Mouse (Mus musculus) retina, adult 2 months (tissue): ENCODE results near the gene Lhb.
A peak's percentile ranks its signal among the peaks of the same experiment; 100 is the strongest.

Experiments used
- DNase-seq: peaks from one replicate; pipeline ENCODE4 v3.0.0-alpha.2; 2012; ENCODE audit warnings: low read depth, low spot score

The Lhb gene

DNA sequence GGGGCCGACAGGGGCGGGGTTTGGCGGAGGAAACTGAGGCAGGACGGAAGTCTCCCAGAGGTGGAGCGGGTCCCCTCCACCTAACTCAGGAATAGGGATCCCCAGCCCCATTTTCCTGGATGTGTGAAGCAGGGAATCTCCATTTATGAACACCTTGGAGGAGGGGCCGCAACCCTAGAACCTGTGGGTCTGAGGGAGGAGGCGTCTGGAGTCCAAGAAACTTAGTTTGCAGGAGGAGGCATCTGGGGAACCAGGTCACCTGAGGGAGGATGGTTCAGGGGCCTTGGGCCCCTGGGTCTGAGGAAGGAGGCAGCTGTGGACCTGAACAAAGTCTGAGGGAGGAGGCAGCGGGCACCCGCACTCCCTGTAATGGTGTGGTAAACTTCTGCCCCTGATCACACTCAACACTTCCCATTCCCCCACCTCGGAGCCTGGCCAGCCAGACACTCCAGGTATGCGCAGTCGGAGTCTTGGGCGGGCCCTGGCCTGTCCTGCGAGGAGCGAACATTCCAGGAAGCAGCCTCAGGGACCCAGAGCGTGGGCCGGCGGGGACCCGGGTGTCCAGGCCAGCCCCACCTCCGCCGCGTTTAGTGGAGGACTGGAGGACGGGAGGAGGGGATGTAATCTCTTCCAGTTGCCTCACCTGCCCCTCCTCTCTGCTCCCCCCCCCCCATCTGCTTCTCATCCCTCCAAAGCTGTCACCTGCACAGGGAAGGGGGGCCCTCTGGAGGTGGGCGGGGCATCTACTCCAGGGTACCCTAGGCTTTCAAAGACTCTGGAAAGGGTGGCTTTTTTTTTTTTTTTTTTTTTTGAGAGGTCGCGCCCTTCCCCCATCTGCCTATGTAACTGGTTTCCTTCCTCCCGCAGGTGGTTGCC lies 6.5 kb upstream of the Lhb start:
- DNase-seq: no peak

GRCm38 (mm10) chr7:45414740-45415224 lies 5.8 kb upstream of the Lhb start:
- DNase-seq: no peak

DNA sequence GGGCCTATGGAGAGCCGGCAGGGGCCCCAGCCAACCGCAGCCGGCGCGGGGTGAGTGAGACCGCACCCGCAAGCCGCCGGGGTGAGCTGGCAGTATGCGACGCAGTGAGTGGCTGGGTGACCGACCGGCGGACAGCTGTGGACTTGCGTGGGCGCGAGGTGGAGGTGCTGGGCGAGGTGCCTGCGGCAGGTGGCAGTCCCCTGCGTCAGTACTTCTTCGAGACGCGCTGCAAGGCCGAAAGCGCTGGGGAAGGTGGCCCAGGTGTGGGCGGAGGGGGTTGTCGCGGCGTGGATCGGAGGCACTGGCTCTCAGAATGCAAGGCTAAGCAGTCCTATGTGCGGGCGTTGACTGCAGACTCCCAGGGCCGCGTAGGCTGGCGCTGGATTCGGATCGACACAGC lies 5.0 kb upstream of the Lhb start:
- no peak for DNase-seq

DNA sequence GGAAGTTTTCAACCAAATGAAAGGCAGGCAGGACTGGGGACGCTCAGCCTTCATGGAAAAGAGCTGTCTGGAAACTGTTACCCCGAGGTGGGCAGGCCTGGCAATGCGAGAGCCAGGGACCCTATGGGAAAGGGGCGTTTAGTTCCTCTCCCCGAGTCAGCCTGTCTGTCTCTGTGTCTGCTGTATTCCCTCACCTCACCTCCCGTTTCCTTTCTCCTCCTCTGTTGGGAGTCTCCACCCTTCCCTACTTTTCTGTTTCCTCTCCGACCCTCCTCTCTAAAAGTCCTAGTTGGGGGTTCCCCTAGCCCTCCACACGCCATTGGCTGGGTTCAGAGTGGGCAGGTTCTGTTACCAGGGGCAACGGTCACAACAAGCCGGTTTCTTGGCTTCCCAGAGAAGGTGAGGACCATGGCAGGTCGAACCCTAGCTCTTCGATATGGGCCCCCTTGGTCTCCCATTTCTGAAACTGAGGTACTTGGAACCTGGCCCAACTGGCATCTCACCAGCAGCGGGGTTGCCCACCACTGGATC lies 2.6 kb upstream of the Lhb start:
- no peak for DNase-seq

GRCm38 (mm10) chr7:45419859-45420614 lies 583 bp upstream of the Lhb start:
- DNase-seq: no peak

DNA sequence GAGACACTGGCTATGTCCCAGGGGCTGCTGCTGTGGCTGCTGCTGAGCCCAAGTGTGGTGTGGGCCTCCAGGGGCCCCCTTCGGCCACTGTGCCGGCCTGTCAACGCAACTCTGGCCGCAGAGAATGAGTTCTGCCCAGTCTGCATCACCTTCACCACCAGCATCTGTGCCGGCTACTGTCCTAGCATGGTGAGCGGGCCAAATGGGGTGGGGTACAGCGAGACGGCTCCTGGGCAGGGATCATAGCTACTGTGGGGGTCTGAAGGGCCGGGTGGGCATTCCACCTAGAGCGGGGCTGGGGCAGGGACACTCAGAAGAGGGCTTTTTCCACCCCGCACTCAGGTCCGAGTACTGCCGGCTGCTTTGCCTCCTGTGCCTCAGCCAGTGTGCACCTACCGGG lies 574 bp downstream of the Lhb start:
- DNase-seq: no peak

DNA sequence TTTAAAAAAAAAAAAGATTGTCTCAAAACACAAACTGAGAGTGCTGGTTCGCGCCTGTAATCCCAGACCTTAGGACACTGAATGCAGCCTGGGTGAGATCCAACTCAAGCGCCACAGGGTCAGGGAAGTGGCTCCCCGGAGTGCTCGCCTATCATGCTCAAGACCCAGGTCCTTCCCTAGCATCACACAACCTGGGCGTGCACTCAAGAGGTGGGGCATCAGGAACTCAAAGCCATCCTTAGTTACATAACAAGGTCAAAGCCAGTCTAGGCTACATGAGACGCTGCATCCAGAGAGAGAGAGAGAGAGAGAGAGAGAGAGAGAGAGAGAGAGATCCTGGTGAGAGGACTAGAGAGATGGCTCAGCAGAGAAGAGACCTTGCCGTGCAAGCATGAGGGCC lies 5.9 kb downstream of the Lhb start:
- no peak for DNase-seq

DNA sequence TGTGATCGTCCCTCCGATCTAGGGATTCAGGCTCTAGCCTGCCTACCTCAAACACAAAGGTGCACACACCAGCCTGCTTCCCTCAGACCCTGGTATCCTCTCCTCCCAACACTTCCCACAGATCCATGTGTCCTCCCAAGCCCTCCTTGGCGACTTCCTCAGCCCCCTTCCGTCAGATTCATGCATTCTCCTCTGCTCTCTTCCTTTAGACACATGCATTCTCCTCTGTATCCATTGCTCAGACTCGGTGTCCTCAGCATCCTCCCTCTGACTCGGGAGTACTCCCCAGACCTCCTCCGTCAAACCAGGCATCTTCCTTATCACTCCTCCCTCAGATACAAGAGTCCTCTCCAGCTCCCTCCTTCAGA lies 13.2 kb downstream of the Lhb start:
- DNase-seq: no peak

DNA sequence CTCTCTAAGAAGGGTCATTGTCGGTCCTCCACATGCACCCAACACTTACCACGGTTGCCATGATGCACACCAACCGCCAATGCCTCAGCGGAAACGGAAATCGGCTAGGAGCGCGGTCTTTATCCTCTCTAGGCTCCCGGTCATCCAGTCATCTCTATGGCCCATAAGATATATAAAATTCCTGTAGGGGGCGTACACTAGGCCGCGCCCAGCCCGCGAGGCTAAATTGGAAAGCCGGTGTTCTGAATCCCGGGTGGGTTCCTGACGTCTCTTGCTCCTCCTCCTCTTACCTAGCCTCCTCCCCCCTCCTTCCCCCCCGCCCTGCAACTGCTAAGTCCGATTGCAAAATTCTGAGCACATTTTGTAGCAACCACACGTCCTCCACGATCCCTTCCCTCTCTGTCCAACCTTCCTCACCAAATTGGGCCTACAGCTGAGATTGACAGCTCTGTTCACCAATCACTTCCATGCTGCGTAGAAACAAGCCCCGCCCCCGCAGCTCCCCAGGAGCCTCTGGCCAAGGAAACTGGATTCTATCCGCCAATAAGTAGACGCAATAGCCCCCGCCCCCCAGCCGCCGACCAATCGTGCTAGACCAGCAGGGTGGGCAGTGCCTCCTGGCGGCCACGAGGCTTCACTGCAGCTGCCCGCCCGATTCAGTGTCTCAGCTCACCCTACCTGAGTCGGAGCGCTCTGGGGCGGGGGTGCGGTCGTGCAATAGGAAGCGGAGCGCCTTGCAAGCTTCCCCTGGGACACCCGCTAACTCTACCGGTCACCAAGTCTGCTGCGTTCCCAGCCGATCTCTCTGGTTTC lies 13.8 kb downstream of the Lhb start, which contains the start of gene Gys1:
Gys1 (plus strand) TSS at position 642 of the 813 bp plus-strand sequence.
- DNase-seq: peak; percentile 100

- no peak for DNase-seq
Measured at GRCm38 (mm10) chr7:45435038-45435437, 14.4 kb downstream of the Lhb start.

GRCm38 (mm10) chr7:45436444-45436843 lies 15.8 kb downstream of the Lhb start:
- DNase-seq: no peak

DNA sequence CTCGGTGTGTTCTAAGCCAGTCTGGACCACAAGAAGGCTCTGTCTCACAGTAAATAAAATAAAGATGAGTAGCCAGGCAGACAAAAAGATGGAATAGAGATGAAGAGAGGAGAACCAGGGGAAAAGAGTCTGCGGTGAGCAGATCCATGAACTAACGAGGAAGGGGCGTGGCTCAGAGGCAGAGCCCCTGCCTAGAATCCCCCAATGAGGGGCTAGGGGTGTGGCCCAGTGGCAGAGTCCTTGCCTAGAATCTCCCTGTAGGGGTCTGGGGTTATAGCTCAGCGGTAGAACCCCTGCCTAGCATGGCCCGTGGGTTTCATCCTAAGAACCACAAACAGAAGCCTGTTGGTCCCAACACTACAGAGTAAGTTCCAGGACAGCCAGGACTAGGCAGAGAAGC lies 16.4 kb downstream of the Lhb start:
- DNase-seq: no peak

- no peak for DNase-seq
Measured at GRCm38 (mm10) chr7:45437521-45438276, 17.1 kb downstream of the Lhb start, which contains the start of gene Ruvbl2. Gene Ruvbl2 (minus strand): TSS chr7:45438096.

- no peak for DNase-seq
Measured at GRCm38 (mm10) chr7:45443526-45444420, 23.2 kb downstream of the Lhb start.

DNA sequence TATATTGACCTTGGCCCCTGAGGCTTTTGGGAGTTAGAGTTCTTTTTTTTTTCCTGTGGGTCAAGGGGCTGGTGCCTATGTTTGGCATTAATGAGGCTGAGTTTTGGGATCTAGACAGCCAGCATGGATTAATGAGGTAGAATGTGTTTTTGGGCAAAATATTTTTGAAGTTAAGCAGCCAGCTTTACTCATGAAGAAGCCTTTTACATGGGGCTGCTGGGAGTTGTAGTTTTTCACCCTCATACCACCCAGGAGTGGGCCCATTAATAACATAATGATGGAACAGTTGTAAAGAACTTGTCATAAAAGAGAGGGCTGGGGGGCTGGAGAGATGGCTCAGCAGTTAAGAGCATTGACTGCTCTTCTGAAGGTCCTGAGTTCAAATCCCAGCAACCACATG lies 26.0 kb downstream of the Lhb start:
- no peak for DNase-seq

GRCm38 (mm10) chr7:45447325-45447990 lies 26.8 kb downstream of the Lhb start:
- no peak for DNase-seq

GRCm38 (mm10) chr7:45449974-45450373 lies 29.4 kb downstream of the Lhb start:
- DNase-seq: no peak

DNA sequence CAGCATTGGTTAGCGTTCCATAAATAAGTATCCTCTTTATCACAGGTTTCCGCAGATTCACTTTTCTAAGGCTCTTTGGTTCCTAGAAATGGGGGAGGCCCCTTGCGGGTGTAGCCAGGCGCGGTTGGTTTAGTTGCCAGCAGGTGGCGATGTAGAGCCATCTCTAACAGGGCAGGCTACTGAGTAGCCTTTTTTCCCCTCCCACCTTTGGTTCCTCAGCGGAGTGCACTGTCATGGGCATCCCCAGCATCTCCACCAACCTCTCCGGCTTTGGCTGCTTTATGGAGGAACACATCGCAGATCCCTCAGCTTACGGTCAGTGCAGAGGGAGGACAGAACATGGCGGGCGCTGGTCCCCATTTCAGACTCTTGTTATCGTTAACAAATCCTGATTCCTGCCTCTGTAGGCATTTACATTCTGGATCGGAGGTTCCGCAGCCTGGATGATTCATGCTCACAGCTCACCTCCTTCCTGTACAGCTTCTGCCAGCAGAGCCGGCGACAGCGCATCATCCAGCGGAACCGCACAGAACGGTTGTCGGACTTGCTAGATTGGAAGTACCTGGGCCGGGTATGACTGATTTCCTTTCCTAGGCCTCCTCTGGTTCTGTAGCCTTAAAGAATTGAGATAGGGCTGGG lies 30.8 kb downstream of the Lhb start:
- no peak for DNase-seq

- no peak for DNase-seq
Measured at GRCm38 (mm10) chr7:45454971-45455370, 34.4 kb downstream of the Lhb start.
